Mouse (Mus musculus) olfactory bulb, adult 2 months (tissue): Measurements from ENCODE around the gene Olfr1029. TPM values are rescaled to one million over a fixed set of nuclear protein-coding genes. Genes with fewer than 3 reads are reported as not detected.
"Not testable (repeated sequence)": the region's sequence is repeated elsewhere in the genome, so short reads cannot be mapped to it uniquely, and the experiment has no call there.

Source experiments
- H3K27ac ChIP-seq: fragments of 200-500 bp; 2 replicates; pipeline ENCODE4 v1.5.1; 2012; ENCODE audit warnings: low read depth, low read length; ENCODE audit not compliant: insufficient read depth
- H3K4me1 ChIP-seq: fragments of 200-500 bp; 2 replicates; pipeline ENCODE4 v1.6.1; 2012; ENCODE audit warnings: low read length; ENCODE audit not compliant: control insufficient read depth, insufficient read depth
- H3K4me3 ChIP-seq: fragments of 200-500 bp; 2 replicates; pipeline ENCODE4 v1.5.1; 2012; ENCODE audit warnings: mild to moderate bottlenecking, low read depth, low read length, moderate library complexity; ENCODE audit not compliant: insufficient read depth
- CTCF ChIP-seq: fragments of 200-500 bp; IDR thresholded peaks from 2 replicates; pipeline ENCODE4 v1.5.1; 2012; ENCODE audit warnings: low read depth, mild to moderate bottlenecking, low read length, moderate library complexity; ENCODE audit not compliant: insufficient read depth
- POLR2A ChIP-seq: fragments of 200-500 bp; IDR thresholded peaks from 2 replicates; pipeline ENCODE4 v1.6.1; 2012; ENCODE audit warnings: mild to moderate bottlenecking, low read depth, low read length, moderate library complexity; ENCODE audit not compliant: insufficient read depth
- WGBS: fragments of 180-500 bp; shearing (Covaris S2); methylation state at CpG from one replicate; pipeline ENCODE4 v1.1.7; 2018; 5-methylcytosine and 5-hydroxymethylcytosine counted together
- polyA plus RNA-seq: library from polyadenylated mRNA; stranded (reverse); fragments of >200 nt; gene quantifications from 2 replicates; pipeline ENCODE4 v1.2.4, GENCODE M21; 2012; ENCODE audit warnings: low replicate concordance; ENCODE audit not compliant: missing spikeins, insufficient read depth, insufficient read length

Gene Olfr1029
- polyA plus RNA-seq, result not detected in 2 replicates

GRCm38 (mm10) chr2:85973595-85973994, at the start of gene Olfr1029:
Gene Olfr1029 (plus strand): TSS chr2:85973895.
- no peak for TF ChIP-seq POLR2A
- H3K27ac ChIP-seq, result no peak within 1 kb of the TSS
- WGBS, result 89% methylated on average over 2 of the region's 2 CpGs
- H3K4me1 ChIP-seq, result no peaks in the 10 kb centered on the region
- H3K4me3 ChIP-seq, result no peak within 1 kb of the TSS

GRCm38 (mm10) chr2:85950137-85950536, 23.6 kb upstream of the Olfr1029 start, which contains the start of gene Olfr1028:
Gene Olfr1028 (plus strand): TSS chr2:85950437.
- Histone ChIP-seq H3K4me1 (no peaks in the 10 kb centered on the region), H3K27ac (no peak within 1 kb of the TSS), H3K4me3 (no peak within 1 kb of the TSS)
- WGBS, result 72% methylated on average over 1 of the region's 1 CpGs
- TF ChIP-seq POLR2A (no peak), CTCF (no peak)

DNA sequence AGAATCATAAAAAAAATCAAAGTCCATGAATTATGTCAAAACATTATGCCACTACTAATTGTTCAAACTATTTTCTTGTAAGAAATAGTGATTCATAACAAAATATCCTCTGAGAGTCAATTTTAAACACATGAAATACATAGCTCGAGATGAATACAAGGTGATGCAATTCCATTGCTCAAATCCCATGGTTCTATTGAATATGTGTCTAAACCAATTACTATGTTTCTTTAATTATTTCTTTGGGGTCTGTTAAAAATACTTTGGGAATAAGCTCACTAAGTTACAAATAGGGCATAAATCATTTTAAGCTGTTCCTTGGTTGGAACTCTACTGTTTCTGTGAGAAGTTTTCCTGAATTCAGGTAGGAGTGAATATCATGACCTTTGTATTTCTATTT, 5.3 kb downstream of the Olfr1029 start, which contains the start of gene Olfr1030:
TSS of gene Olfr1030 (plus strand) at position 301 of the 400 bp plus-strand sequence.
- 77% methylated on average over 1 of the region's 1 CpGs for WGBS
- TF ChIP-seq POLR2A (no peak), CTCF (no peak)
- Histone ChIP-seq H3K4me3 (no peak within 1 kb of the TSS), H3K27ac (no peak within 1 kb of the TSS), H3K4me1 (no peaks in the 10 kb centered on the region)

DNA sequence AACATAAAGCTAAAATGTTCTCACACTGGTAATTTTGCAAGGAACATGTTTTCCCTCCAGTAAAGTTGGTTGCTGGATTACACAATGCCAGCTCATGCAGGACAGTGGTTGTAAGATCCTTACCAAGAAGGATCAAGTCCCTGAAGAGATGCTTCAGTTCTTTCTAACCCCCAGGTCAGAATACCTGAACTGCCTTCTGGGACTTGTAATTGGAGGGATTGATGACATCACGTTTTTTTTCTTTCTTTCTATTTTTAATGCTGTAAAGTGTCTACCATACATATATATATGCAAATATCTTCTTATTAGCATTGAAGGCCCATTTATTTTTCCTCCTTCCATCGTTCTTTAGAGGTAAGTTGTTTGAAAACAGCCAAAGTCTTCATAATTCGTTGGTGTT, 16.3 kb downstream of the Olfr1029 start, which contains the start of gene Olfr1031:
TSS of gene Olfr1031 (plus strand) at position 301 of the 400 bp plus-strand sequence.
- no peaks in the 10 kb centered on the region for H3K4me1 ChIP-seq
- TF ChIP-seq POLR2A, result no peak
- TF ChIP-seq CTCF, result no peak
- no peak within 1 kb of the TSS for H3K27ac ChIP-seq
- 49% methylated on average over 3 of the region's 3 CpGs for WGBS
- H3K4me3 ChIP-seq, result no peak within 1 kb of the TSS

DNA sequence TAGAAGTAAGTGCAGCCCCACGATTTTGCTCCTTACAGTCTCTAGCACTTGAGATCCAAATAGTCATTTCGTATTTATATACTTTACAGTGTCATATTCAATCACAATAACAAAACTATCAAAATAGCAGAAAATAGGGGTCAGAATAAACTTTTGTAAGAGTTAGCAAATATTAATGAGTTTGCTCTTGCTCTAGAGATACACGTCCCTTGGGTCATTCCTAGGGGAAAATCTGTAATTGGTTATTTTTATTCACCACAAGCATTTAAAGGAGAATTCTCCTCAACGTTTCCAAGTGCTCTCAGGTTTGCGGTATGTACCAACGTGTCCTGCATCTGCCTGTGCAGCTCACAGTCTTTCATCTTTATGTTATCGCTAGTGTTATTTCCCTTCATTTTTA, 31.5 kb downstream of the Olfr1029 start, which contains the start of gene Olfr1032:
TSS of gene Olfr1032 (plus strand) at position 301 of the 400 bp plus-strand sequence.
- Histone ChIP-seq H3K4me1 (no peaks in the 10 kb centered on the region), H3K27ac (no peak within 1 kb of the TSS), H3K4me3 (no peak within 1 kb of the TSS)
- no peak for TF ChIP-seq POLR2A
- no peak for TF ChIP-seq CTCF
- WGBS, result 85% methylated on average over 7 of the region's 7 CpGs

DNA sequence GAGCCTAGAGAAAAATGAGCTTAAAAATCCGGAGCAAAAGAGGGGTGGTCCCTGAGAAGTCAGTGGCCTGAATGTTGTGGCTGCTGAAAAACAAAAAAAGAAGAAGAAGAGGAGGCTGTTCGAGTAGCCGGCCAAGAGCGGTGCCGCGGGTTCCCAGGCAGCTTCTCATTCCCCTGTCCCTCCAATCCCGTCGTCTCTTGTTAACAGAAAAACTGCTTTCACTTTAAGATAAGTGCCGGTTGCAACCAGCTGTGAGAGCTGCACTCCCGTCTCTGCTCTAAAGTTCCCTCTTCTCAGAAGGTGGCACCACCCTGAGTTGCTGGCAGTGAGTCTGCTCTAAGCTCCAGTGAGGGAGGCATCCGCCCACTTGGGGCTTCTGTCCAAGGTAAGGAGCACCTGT, 46.7 kb downstream of the Olfr1029 start, which contains the start of gene Olfr1033:
TSS of gene Olfr1033 (plus strand) at position 228 of the 400 bp plus-strand sequence.
- 3% methylated on average over 11 of the region's 11 CpGs for WGBS
- H3K4me1 ChIP-seq, H3K27ac ChIP-seq: not testable (repeated sequence)
- peak within 1 kb of the TSS; percentile 44 for H3K4me3 ChIP-seq

DNA sequence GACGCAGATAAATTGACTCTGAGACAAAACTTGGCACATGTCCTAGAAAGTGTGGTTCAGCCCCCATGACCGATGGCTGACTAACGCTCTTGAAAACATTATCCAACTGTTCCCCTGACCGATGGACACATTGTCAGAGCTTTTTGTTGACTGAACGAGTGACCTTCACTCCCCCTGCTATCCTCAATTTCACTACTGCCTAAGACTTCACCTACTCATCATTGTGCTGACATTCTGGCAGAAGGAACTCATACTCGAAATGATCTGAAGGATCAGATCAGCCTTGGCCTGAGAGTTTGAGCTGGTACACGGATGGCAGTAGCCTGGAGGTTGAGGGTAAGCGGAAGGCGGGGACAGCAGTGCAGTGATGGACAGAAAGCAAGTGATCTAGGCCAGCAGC, 47.8 kb downstream of the Olfr1029 start:
- H3K4me3 ChIP-seq, H3K27ac ChIP-seq, H3K4me1 ChIP-seq: not testable (repeated sequence)
- 69% methylated on average over 7 of the region's 9 CpGs for WGBS

Other genes with a start within 250 kb of the Olfr1029 start
- not detected in 2 replicates for gene Olfr1012, start 211.1 kb upstream of the Olfr1029 start, polyA plus RNA-seq
- not detected in 2 replicates for gene Olfr1013, start 206.8 kb upstream of the Olfr1029 start, polyA plus RNA-seq
- gene Olfr1014, start 201.2 kb upstream of the Olfr1029 start, polyA plus RNA-seq, result not detected in 2 replicates
- gene Olfr1015, start 191.9 kb upstream of the Olfr1029 start, polyA plus RNA-seq, result not detected in 2 replicates
- not detected in 2 replicates for gene Olfr1016, start 171.4 kb upstream of the Olfr1029 start, polyA plus RNA-seq
- gene Olfr1018, start 155.4 kb upstream of the Olfr1029 start, polyA plus RNA-seq, result not detected in 2 replicates
- not detected in 2 replicates for gene Olfr1019, start 128.4 kb upstream of the Olfr1029 start, polyA plus RNA-seq
- gene Olfr1020, start 126.9 kb upstream of the Olfr1029 start, polyA plus RNA-seq, result not detected in 2 replicates
- gene Olfr1022, start 105.3 kb upstream of the Olfr1029 start, polyA plus RNA-seq, result not detected in 2 replicates
- not detected in 2 replicates for gene Olfr1023, start 88.3 kb upstream of the Olfr1029 start, polyA plus RNA-seq
- not detected in 2 replicates for gene Olfr1024, start 68.8 kb upstream of the Olfr1029 start, polyA plus RNA-seq
- not detected in 2 replicates for gene Olfr1025-ps1, start 58.7 kb upstream of the Olfr1029 start, polyA plus RNA-seq
- not detected in 2 replicates for gene Olfr1026, start 52.3 kb upstream of the Olfr1029 start, polyA plus RNA-seq
- gene Olfr1028, start 23.5 kb upstream of the Olfr1029 start, polyA plus RNA-seq, result not detected in 2 replicates
- not detected in 2 replicates for gene Olfr1030, start 5.4 kb downstream of the Olfr1029 start, polyA plus RNA-seq
- not detected in 2 replicates for gene Olfr1031, start 16.4 kb downstream of the Olfr1029 start, polyA plus RNA-seq
- not detected in 2 replicates for gene Olfr1032, start 31.6 kb downstream of the Olfr1029 start, polyA plus RNA-seq
- not detected in 2 replicates for gene Olfr1033, start 46.7 kb downstream of the Olfr1029 start, polyA plus RNA-seq
- gene Olfr1034, start 72.0 kb downstream of the Olfr1029 start, polyA plus RNA-seq, result not detected in 2 replicates
- gene Olfr1036, start 100.1 kb downstream of the Olfr1029 start, polyA plus RNA-seq, result not detected in 2 replicates
- not detected in 2 replicates for gene Olfr1037, start 113.5 kb downstream of the Olfr1029 start, polyA plus RNA-seq
- not detected in 2 replicates for gene Olfr1039, start 162.0 kb downstream of the Olfr1029 start, polyA plus RNA-seq
- gene Olfr1040, start 172.8 kb downstream of the Olfr1029 start, polyA plus RNA-seq, result not detected in 2 replicates
- not detected in 2 replicates for gene Olfr1042, start 187.9 kb downstream of the Olfr1029 start, polyA plus RNA-seq
- gene Olfr1043, start 193.6 kb downstream of the Olfr1029 start, polyA plus RNA-seq, result not detected in 2 replicates
- gene Olfr1044, start 203.9 kb downstream of the Olfr1029 start, polyA plus RNA-seq, result not detected in 2 replicates
- not detected in 2 replicates for gene Olfr52, start 211.8 kb downstream of the Olfr1029 start, polyA plus RNA-seq
- gene Olfr1045, start 229.1 kb downstream of the Olfr1029 start, polyA plus RNA-seq, result not detected in 2 replicates
- not detected in 2 replicates for gene Olfr1046, start 245.4 kb downstream of the Olfr1029 start, polyA plus RNA-seq